Mouse (Mus musculus) adrenal gland, postnatal 36 days (tissue): Measurements from ENCODE around the gene Efna2. TPM values are rescaled to one million over a fixed set of nuclear protein-coding genes. Genes with fewer than 3 reads are reported as not detected.

Source experiments
- DNase-seq, 2 experiments: peaks; one replicate each; pipeline ENCODE4 v3.0.0; 2021; ENCODE audit warnings: mixed read lengths in 1 of 2
- total RNA-seq, 2 experiments: library from RNA; stranded (reverse); gene quantifications; 2 replicates each; pipeline ENCODE4 v1.2.3; 2021

The Efna2 gene
- total RNA-seq, 2 experiments from 2014 or later, result 2.4 to 3.2 TPM

GRCm38 (mm10) chr10:80167460-80168037, 11.7 kb upstream of the Efna2 start:
- DNase-seq, result peak; percentile 98

DNA sequence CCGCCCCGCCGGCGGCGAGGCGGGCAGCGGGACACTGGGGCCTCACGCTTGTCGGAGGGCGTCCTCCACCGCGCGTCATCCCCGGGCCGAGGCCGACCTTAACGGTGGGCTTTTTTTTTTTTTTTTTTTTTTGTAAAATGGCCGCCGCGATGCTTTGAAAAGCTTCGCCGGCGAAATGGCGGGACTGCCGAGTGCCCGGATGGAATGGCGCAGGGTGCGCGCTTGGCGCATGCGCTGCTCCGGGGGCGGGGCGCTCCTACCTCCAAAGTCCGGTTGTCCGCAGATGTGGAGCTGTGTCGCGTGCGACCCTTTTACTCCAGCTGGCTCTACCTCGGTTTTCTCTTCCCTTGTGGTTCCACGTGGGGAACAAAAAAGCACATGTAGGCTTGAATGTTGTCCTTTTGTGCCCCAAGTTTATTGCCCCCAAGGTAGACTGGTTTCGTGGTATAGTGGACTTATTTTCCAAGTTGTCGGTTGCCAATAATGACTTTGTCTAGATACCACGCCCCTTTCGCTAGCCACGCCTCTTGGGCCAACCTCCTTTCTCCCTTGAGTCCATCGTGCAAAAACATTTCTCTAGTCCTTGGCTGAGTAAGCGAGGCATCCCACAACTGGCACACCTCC, 11.1 kb upstream of the Efna2 start:
- DNase-seq, result peak; percentile 95 to 97

DNA sequence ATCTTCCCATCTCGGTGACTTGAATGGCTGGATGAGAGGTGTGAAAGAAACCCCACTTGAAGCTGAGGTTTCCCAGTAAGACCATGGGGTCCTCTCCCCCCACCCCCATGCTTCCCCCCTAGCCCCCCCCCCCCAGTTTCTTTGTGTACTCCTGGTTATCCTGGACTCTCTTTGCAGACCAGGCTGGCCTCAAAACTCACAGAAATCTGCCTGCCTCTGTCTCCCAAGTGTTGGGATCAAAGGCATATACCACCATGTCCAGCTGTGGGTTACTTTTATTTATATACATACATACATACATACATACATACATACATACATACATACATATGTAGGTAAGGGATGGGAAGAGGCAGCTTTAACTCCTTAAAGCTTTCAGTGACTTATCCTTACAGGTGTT, 10.2 kb upstream of the Efna2 start:
- DNase-seq, result no peak

GRCm38 (mm10) chr10:80169651-80170050, 9.6 kb upstream of the Efna2 start:
- no peak for DNase-seq

- no peak for DNase-seq
These were observed 9.2 kb upstream of the Efna2 start for GRCm38 (mm10) chr10:80170052-80170451.

DNA sequence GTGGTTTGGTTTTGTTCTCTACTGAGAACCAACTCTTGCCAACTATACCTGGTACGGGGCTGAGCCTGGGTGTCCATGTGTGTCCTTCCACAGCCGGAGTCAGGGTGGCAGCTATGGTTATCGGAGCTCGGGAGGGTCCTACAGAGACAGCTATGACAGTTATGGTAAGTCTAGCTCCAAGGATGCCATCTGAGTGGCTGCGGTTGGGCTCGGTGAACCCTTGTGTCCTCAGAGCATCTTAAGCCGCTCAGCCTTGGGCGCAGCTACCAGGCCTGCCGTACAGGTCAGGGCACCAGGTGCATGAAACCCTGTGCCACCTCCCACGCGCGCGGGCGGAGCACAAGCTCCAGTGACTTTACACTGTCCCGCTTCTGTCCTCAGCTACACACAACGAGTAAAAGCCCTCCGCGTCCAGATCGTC, 8.7 kb upstream of the Efna2 start:
- DNase-seq, result no peak

- no peak for DNase-seq
These were observed 8.0 kb upstream of the Efna2 start for GRCm38 (mm10) chr10:80171252-80171651.

GRCm38 (mm10) chr10:80171760-80172526, 7.3 kb upstream of the Efna2 start:
- no peak for DNase-seq

DNA sequence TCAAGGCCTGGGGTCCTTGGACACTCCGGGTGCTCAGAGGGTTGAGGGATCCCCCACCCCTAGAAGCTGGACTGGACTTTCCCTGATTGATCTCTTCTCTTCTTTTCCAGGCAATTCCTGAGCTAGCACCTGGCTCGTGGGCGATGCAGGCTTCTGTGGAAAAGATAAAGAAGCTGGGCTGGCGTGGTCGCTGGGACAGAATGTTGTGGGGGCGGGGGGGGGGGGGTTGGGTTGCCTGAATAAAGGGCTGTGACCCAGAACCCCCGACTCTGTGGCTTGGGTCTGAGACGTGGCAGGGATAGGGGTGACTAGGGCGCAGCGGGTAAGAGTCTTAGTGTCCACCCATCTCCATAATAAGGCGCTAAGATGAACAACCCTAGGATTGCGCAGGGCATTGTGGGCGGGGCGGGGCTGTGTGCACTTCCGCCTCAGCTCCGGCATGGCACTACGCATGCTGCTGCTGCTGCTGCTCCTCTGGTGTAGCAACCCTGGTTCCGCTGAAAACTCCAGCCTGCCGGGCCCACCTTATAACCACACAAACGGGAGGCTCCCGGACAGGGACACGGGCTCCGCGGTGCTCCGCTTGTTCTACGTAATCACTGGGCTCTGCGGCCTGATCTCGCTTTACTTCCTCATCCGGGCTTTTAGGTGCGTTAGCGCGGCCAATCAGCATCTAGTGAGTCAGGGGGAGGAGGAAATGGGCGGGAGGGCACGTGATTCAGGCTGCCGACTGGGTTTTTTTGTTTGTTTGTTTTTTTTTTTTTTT, 6.6 kb upstream of the Efna2 start, which contains the start of gene 1600002K03Rik:
Gene 1600002K03Rik (plus strand): TSS at position 418 of the 766 bp plus-strand sequence.
- peak; percentile 89 to 93 for DNase-seq

GRCm38 (mm10) chr10:80173358-80173757, 5.9 kb upstream of the Efna2 start:
- no peak for DNase-seq

DNA sequence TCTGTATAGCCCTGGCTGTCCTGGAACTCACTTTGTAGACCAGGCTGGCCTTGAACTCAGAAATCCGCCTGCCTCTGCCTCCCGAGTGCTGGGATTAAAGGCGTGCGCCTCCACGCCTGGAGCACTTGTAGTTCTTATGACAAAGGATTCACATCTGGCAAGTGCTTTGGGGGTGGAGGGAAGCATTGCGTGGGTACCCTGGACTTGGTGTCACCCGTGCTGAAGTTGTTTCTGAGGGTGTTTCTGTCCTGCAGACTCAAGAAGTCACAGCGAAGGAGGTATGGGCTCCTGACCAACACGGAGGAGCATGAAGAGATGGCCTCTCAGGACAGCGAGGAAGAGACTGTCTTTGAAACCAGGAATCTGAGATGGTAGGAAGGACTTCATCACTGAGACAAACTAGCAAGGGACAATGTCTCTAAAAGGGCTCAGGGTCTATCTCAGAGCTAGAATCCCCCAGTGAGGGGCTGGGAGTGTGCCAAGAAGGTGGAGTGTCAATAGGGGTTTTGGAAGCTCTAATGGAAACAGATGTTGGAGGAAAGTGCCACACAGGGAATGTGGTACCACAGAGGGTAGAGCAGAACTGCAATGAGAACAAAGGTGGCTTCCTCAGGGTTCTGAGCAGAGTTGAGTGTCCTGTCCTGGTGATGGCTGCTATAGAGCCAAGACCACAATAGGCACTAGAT, 5.2 kb upstream of the Efna2 start:
- no peak for DNase-seq

- peak in 1 of 2 experiments; percentile 68 for DNase-seq
These were observed 4.6 kb upstream of the Efna2 start for GRCm38 (mm10) chr10:80174705-80175104.

GRCm38 (mm10) chr10:80175536-80176269, 3.6 kb upstream of the Efna2 start:
- DNase-seq, result peak in 1 of 2 experiments; percentile 60

- peak; percentile 60 to 76 for DNase-seq
These were observed 2.9 kb upstream of the Efna2 start for GRCm38 (mm10) chr10:80176270-80176834.

- peak; percentile 88 to 89 for DNase-seq
These were observed 1.6 kb upstream of the Efna2 start for GRCm38 (mm10) chr10:80177441-80178279.

DNA sequence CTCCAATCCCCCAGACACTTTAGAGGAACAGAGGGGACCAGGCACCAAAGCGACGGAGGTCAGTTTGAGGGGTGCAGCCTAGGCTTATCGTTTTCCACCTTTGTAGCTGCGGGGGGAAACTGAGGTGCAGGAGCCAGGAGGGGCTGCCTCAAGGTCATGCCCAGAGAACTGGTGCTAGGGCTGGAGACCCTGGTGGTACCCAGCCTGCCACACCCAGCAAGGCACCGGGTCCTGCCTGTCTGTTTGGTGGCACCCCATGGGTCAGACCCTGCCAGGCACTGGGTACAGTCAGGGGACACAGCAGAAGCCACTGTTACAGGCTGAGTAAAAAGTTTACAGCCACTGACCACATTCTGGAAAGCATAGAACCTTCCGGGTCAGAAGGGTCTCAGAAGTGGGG, 1.0 kb downstream of the Efna2 start:
- DNase-seq, result no peak

DNA sequence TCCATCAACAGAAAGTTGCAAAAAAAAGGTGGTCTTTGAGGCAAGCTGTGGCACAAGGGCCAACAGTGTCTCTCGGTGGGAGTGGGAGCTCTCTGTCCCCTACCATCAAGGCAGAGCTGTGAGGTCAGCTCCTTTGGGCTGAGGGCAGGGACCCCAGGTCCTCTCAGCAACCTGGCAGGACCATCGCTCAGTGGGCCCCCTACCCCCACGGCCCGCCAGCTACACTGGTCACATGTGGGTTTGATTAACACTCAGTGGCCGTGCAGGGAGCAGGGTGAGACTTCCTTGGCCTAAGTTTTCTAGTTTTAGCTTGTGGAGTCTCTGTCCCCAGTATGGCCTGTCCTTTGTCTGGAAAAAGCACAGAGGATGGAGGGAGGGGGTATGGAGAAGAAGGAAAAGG, 1.5 kb downstream of the Efna2 start:
- DNase-seq, result no peak

- DNase-seq, result no peak
These were observed 3.3 kb downstream of the Efna2 start for GRCm38 (mm10) chr10:80182547-80182946.

DNA sequence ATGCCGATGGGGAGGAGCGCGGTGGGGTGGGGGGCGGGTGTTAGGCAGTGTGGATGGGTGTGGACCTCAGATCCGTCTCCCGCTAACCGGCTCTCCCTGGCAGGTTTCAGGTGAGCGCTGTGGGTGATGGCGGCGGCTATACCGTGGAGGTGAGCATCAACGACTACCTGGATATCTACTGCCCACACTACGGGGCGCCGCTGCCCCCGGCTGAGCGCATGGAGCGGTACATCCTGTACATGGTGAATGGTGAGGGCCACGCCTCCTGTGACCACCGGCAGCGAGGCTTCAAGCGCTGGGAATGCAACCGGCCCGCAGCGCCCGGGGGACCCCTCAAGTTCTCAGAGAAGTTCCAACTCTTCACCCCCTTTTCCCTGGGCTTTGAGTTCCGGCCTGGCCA, 7.4 kb downstream of the Efna2 start:
- no peak for DNase-seq

GRCm38 (mm10) chr10:80187739-80188138, 8.5 kb downstream of the Efna2 start:
- no peak for DNase-seq
